Mouse (Mus musculus): Measurements from ENCODE around the gene Nab2. TPM values are rescaled to one million over a fixed set of nuclear protein-coding genes. Genes with fewer than 3 reads are reported as not detected.

Gene Nab2
- total RNA-seq, 2 experiments from 2014 or later = 2.3 to 4.4 TPM

DNA sequence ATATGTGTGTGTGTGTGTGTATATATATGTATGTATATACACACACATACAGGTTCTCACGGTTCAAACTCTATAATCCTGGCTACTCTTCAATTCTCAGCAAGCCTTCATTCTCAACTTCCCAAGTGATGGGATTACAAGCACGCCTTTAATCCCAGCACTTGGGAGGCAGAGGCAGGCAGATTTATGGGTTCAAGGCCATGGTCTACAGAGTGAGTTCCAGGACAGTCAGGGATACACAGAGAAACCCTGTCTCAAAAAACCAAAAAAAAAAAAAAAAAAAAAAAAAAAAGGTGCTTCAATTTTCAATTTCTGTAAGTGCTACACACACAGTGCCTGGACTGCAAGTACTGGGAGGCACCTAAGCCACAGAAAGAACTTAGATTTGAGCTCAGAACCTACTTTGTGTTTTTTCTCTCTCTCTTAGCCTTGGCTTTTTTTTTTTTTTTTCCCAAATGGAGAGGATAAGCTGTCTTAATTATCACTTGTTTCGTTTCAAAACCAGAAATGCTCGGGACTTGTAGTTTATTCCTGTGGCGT, 7.6 kb upstream of the Nab2 start:
- intact Hi-C loops (cut with DNase I) = loop anchor here (5.0 to 10.0 kb wide), 3 partner anchors 34 to 339 kb away; partner anchors contain the start of genes Prim1 and Stat6
- no peak for DNase-seq

DNA sequence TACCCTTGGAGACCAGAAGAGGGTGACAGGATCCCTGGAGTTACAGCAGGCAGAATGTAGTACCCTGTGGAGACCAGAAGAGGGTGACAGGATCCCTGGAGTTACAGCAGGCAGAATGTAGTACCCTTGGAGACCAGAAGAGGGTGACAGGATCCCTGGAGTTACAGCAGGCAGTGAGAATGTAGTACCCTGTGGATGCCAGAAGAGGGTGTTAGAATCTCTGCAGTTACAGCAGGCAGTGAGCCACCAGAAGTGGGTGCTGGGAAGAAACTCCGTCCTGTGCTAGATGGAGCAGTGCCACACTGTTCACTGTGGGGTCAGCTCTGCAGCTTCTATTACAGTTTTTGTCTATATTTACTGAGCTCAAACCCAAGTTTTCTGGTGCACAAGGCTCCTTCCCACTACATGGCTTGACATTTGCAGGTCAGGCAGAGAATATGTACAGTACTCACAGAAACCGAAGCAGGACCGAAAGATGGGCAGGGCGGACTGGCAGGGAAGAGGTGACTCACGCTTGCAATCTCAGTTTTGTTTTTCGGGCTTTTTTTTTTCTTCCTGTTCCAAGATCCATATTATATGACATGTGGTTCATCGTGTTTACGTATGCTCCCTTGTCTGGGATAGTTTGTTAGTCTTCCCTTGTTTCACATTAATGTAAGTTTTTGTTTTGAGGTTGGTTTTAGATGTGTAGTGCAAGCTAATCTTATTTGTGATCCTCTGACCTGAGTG, 6.6 kb upstream of the Nab2 start:
- intact Hi-C loops (cut with DNase I) = loop anchor here (5.0 to 10.0 kb wide), 3 partner anchors 33 to 340 kb away; partner anchors contain the start of genes Prim1 and Stat6
- peak in 1 of 2 experiments; percentile 85 for DNase-seq

DNA sequence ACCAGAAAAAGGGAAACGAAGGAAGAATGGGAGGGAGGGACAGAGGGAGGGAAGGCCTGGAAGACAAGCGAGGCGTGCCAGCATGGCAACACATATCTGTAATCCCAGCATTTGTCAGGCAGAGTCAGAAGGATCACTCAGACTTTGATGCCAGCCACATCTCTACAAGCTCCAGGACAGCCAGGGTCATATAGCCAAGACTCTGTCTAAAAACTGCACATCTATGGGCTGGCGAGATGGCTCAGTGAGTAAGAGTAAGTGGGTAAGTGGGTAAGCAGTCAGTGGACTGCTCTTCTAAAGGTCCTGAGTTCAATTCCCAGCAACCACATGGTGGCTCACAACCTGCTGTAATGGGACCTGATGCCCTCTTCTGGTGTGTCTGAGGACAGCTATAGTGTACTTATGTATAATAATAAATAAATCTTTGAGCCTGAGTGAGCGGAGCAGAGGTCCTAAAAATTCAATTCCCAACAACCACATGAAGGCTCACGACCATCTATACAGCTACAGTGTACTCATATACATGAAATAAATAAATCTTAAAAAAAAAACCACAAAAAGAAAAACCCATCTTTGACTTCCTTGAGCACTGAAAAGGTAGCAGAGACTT, 5.8 kb upstream of the Nab2 start:
- no peak for DNase-seq
- intact Hi-C loops (cut with DNase I) = loop anchor here (10.0 kb wide), 1 partner anchor 341 kb away; the partner anchor contains the start of gene Prim1

DNA sequence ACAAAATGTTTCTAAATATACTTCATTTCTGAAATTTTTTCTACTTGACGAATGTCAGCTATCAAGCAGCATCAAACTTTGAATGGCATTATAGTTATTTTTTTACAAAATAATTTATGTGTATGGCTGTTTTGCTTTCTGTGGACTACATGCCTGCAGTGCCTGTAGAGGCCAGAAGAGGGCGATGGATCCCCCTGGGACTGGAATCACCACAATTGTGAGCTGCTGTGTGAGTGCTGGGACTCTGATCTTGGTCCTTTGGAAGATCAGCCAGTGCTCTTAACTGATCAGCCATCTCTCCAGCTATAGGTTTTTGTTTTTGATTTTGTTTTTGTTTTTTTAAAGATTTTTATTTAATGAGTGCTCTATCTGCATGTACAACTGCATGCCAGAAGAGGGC, 2.9 kb upstream of the Nab2 start:
- intact Hi-C loops (cut with DNase I) = loop anchor here (10.0 kb wide), 1 partner anchor 344 kb away; the partner anchor contains the start of gene Prim1

DNA sequence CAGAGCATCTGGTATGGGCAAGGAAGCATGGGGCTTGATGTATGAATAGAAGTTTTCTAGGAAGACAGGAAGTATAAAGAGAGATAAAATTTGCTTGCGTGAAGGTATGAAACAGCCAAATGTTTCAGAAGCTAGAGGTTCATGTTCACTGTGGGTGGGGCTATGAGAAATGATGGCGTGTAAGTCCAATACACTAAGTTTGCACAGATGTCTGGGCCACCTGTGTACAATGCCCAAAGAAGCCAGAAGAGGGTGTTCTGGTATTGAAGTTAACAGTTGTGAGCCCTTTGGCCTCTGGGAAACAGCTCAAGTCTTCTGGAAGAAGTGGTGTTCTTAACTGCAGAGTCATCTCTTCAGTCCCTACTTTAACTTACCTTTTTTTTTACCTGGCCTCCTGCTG, 1.8 kb upstream of the Nab2 start:
- intact Hi-C loops (cut with DNase I) = loop anchor here (10.0 kb wide), 1 partner anchor 345 kb away; the partner anchor contains the start of gene Prim1
- DNase-seq = no peak

More for the DNA sequence above, 2.9 kb upstream of the Nab2 start:
- DNase-seq = no peak

DNA sequence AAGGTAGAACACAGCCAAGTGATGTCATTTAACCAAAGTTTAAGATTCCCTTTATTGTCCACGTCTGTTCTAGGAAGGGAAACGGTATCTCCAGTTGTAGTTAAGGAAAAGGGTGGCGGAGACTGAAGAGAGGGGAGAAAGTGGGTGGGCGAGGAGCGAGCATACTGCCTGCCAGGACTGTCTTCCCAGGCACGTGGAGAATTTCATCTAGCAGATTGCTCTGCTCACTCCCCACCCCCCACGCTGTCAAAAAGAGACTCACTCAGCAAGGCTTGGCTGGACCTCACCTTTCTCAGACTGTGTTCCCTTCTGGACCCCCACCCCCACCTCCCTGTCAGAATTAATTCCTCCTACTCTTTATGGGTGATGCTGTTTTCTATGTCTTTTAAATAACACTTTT, 802 bp upstream of the Nab2 start:
- intact Hi-C loops (cut with DNase I) = no loop called here
- no peak for DNase-seq

DNA sequence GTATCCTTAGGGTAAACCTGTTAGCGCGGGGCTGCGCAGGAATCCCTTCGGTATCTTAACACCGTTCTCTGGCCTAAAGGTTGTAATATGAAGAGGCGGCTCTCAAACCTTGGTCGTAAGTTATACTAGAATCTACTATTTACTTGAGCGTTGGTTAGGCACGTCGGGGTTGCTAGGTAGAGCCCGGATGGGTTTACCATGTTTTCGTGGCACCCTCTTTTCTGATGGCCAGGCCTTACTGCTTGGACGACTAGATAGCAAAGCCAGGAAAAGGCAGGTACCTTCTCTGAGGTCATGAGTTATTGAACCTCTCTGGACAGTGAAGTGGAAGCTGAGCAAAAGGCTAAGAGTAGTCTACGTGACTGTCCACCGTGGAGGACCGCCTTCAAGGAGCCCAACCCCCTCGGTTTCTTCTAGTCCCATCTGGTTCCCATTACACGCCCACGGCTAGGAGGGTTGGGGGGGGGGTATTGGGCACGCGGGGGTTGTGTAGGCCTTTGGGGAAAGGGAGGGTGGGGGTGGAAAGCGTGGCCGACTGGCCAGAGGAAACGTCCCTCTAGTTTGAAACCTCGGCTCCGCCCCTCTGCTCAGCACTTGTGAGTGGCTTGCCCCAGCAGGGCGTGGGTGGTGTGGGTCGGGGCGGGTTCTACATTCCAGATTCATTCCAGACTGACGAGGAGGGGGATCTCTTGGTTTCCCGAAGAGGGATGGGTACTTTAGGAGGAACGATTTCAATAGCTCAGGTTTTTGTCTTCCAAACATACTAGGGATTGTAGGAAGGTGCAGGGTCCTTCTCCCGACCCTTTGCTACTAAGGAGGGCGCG, 887 bp downstream of the Nab2 start:
- intact Hi-C loops (cut with DNase I) = no loop called here
- DNase-seq = peak; percentile 74 to 90

DNA sequence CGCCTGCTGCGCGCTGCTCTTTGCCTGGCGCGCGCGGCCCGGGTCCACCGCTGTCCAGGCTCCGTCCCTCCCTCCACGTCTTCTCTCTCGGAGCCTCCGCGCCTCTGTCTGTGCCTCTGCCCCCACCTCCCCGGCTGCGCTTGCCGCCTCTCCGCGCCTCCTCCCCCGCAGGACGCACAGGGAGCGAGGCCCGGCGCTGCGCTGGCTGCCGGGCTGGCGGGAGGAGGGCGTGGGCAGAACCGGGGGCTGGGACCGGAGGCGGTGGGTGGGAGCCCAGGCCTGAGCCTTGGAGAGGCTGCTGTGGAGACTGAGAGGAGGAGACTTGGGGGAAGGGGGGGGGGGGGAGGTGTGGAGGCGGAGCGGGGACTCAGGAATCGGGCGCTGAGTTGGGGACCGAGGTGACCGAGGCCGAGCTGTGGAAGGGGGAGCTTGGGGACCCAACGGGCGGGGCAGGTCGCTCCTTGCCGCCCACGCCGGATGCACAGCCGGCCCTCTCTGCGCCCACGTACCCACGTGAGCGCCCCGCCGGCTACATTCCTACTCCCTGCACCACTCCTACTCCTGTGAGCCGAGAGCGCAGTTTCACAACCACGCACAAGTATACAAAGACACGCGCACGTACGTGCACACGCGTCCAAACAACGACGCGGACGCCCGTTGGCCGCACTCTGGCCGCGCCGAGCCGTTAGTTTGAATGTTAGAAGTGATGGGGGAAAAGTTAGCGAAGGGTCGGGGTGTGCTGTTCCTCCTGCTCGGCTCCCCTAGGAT, 1.7 kb downstream of the Nab2 start, which contains the start of gene Nemp1:
Gene Nemp1, plus strand, starts transcription at position 401 of the 768 bp plus-strand sequence.
- peak; percentile 75 to 86 for DNase-seq
- intact Hi-C loops (cut with DNase I) = no loop called here

DNA sequence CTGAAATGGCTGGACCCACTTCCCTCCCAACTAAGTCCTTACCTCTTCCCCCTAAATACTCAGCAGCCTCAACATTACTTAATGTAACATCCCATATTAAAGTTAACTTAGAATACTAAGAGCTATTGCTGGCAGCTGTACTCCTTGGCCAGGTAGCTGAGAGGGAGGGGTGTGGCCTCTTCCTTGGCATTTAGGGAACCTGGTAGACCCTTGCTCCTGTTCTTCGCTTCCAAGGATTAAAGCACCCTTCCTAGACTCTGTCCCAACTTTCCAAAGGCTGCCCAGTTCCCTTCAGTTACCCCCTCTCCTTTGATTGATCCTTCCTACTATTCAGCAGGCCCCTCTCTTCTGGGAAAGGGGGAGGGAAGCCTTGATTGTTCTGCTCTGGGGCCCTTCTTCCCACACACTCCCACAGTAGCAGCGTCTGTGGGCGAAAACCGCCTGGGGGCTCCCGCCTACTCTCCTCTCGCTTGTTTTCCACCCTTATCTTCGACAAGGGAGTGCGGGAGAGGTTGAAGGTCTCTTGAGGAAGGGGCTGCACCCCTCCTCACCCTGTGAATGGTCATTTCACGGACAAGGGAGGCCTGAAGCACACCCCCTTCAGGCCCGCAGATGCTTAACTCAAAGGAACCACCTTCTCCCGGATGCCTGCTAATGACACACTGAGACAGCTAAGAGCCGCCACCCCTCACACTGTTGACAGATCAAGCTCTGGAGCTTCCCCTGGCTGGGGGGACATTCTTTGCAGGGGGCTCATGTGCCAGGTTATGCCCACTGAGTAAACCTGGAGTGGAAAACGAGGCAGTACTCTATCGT, 2.8 kb downstream of the Nab2 start:
- intact Hi-C loops (cut with DNase I) = no loop called here

DNA sequence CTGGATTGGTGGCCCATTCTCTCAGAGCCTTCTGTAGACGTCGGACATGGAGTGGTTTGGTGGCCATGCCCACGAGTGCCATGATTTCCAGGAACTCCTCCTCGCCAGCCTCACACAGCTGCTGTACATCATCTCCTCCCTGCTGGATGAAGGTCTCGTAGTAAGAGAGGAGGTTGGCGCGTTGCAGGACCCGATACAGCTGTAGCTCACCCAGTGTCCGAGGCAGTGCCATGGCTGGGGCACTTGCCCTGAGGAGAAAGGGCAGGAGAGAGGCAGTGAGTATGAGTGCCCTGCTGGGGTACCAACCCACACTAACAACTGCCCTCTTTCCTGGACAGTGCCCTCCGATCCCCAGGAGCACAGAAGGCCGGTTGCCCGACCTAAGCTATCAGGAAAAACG, 3.5 kb downstream of the Nab2 start:
- no peak for DNase-seq
- intact Hi-C loops (cut with DNase I) = no loop called here

More for the DNA sequence above, 2.8 kb downstream of the Nab2 start:
- no peak for DNase-seq

DNA sequence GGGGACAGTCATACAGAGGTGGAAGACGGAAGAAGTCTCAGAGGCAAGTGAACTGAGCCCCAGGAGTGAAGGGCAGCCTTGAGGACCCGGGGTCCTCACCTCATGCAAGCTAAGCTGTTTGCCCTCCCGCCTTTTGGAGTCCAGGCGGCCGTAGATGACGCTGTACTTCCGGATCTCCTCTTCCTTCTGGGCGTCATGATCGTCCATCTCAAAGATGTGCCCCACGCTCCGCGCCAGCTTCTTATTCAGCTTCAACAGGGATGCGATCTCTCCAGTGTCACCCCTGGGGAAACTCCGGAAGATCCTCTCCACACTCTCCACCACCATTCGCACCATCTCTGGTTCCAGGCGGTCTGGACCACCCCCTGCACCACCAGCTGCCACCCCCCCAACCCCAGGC, 4.2 kb downstream of the Nab2 start:
- intact Hi-C loops (cut with DNase I) = no loop called here
- no peak for DNase-seq

DNA sequence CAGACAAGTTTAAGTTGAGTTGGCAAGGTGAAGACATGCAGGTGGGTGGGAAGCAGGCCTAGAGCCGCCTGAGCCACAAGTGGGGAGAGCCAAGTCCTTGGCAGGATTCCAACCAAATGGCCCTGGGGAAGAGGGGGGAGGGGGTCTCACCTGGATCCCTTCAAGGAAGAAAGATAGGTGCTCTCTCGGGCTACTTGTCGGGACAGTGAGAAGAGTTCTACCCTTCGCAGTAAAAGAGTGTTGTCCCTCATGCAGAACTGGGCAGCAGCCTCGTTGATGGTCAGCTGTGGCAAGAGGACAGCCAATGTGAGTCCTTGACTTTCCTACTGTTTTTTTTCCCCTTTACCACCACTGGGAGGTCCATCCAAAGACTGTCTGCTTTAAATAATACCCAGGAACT, 4.8 kb downstream of the Nab2 start:
- DNase-seq = no peak
- intact Hi-C loops (cut with DNase I) = loop anchor here (2.0 kb wide), 1 partner anchor 21 kb away; the partner anchor contains the start of gene Stat6

DNA sequence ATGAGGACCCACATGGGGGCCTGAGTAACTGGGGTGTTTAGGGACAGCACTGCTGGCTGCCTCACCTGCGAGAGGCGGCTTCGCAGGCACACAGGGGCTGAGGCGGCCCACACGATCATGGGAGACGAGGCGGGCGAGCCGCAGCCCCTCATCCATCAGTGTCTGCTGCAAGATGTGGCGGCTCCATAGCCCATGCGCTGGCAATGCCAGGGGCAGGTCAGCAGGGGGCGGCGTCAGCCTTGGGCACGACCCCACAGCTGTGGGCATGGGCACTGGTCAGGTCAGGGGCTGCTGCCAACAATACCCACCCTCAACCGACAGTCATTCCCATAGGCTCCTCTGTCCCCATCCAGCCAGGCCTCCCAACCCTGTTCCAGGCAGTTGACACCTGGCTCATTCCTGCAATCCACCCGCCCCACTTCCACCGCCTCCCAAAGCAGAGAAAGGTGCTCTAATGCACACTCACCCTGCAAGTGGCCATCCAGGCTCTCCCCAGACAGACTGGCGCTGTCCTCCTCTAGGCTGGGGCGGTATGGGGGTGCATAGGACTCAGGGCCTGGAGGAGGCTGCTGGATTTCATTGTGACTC, 5.6 kb downstream of the Nab2 start:
- intact Hi-C loops (cut with DNase I) = loop anchor here (2.0 kb wide), 1 partner anchor 20 kb away; the partner anchor contains the start of gene Stat6
- no peak for DNase-seq

DNA sequence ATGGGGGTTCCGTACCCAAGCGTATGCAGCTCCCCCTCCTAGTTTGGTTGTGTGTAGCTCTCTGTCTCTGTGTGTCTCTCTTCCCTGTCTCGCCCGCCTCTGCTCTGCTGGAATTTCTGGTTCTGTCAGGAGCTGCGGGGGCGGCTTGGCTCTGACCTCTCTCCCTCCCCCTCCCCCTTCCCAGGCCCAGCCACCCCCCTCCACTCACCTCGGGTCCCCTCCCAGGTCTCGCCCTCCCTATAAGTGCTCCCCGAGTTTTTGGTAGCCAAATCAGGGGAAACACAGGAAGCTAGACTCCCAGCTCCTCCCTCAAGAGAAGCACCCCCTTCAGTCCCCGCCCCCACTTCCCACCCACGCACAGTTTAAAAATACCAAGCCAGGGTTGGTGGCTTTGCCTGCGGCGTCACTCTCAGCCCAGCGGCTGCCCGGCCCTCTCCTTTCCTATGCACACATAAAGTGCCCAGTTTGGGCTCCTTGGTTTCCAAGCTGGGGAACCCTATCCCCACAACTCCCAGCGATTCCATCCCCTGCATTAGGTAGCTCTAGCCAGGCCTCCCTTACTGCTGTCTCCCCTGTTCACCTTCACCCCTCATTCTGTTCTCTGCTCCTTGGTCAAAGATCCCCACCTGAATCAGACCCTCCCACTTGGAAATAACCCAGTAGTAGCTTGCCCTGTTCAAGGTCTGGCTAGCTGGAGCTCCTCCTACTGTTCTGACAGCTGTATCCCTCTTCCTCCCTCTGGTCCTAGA, 6.3 kb downstream of the Nab2 start:
- peak in 1 of 2 experiments; percentile 49 for DNase-seq
- intact Hi-C loops (cut with DNase I) = loop anchor here (2.0 kb wide), 1 partner anchor 19 kb away; the partner anchor contains the start of gene Stat6

DNA sequence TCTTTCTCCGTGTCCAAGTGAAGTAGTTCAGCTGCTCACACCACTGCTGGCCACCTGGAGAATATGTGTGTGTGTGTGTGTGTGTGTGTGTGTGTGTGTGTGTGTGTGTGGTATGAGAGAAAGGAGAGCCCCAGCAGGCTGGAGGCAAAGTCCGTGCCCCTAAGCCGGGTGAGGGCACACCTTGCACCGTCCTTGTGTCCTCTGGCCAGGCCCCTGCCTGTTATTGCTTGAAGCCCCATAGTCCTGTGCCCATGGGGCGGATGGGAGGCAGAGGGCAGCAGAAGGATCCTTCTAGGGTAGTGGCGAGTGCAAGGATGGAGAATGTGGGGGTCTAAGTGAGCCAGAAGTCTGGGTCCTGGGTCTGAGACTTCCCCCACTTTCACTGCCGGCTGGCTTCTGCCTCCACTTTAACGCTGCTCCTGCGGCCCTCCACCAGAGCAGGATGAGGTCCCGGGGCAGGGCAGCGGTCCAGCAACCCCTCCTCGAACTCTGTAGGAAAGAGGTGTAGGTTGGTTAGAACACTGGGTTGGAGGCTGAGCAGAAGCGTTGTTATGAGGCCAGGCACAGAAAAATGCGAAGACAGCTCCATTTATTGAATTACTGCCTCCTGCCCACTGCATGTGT, 7.0 kb downstream of the Nab2 start:
- intact Hi-C loops (cut with DNase I) = no loop called here
- DNase-seq = no peak

DNA sequence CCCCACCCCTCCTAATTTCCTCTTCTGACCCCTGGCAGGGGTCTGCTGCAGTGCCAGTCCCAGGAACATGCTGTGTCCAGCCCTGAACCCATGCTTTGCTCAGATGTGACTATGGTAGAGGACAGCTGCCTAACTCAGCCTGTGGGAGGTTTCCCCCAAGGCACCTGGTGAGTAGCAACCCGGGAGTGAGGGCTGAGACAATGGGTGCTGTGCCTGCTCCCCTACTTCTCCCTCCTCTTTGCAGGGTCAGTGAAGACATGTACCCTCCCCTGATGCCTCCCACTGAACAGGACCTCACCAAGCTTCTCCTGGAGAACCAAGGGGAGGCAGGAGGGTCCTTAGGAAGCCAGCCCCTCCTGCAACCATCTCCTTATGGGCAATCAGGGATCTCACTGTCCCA, 8.8 kb downstream of the Nab2 start:
- DNase-seq = no peak
- intact Hi-C loops (cut with DNase I) = no loop called here

DNA sequence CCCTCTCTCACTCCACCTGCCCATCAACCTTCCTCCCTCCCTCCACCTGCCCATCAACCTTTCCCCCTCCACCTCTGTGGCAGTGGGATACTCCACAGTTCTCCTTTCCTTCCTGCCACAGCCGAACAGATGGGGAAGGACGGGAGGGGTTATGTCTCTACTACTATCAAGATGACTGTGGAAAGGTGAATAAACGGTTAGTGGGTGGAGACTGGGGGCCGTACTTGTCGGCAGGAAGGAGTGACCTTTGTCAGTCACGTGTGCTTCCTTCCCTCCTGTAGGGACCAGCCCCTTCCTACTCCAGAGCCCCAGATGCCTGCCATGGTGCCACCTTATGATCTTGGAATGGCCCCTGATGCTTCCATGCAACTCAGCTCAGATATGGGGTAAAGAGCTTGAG, 10.3 kb downstream of the Nab2 start:
- intact Hi-C loops (cut with DNase I) = no loop called here

More for the DNA sequence above, 10.3 kb downstream of the Nab2 start:
- no peak for DNase-seq
